Mouse (Mus musculus) fat pad, adult 2 months (tissue): ENCODE measurements around the gene Clptm1l.

Experiments
- DNase-seq: peaks from one replicate; pipeline ENCODE4 v3.0.0-alpha.2; 2011; ENCODE audit warnings: low read depth, low spot score; ENCODE audit errors: extremely low read depth

Clptm1l gene

GRCm38 (mm10) chr13:73603522-73604155 is at the start of gene Clptm1l:
Gene Clptm1l (plus strand): TSS chr13:73604006.
- peak; percentile 36 for DNase-seq

GRCm38 (mm10) chr13:73564201-73564600 is 39.6 kb upstream of the Clptm1l start:
- DNase-seq: no peak

- no peak for DNase-seq
Observed at GRCm38 (mm10) chr13:73575051-73575450, 28.8 kb upstream of the Clptm1l start.

GRCm38 (mm10) chr13:73577277-73577676 is 26.5 kb upstream of the Clptm1l start:
- DNase-seq: no peak

- no peak for DNase-seq
Observed at GRCm38 (mm10) chr13:73591488-73591887, 12.3 kb upstream of the Clptm1l start.

GRCm38 (mm10) chr13:73592546-73592945 is 11.3 kb upstream of the Clptm1l start:
- no peak for DNase-seq

GRCm38 (mm10) chr13:73596276-73596675 is 7.5 kb upstream of the Clptm1l start:
- no peak for DNase-seq

- no peak for DNase-seq
Observed at GRCm38 (mm10) chr13:73600217-73600616, 3.6 kb upstream of the Clptm1l start.

- no peak for DNase-seq
Observed at GRCm38 (mm10) chr13:73603046-73603445, 760 bp upstream of the Clptm1l start.

- no peak for DNase-seq
Observed at GRCm38 (mm10) chr13:73604156-73604957, 551 bp downstream of the Clptm1l start.

GRCm38 (mm10) chr13:73618406-73618805 is 14.6 kb downstream of the Clptm1l start:
- DNase-seq: no peak

GRCm38 (mm10) chr13:73620637-73621036 is 16.8 kb downstream of the Clptm1l start:
- DNase-seq: no peak

GRCm38 (mm10) chr13:73626410-73626744 is 22.6 kb downstream of the Clptm1l start:
- no peak for DNase-seq

GRCm38 (mm10) chr13:73626745-73627549 is 23.1 kb downstream of the Clptm1l start, which contains the start of gene Tert:
Gene Tert (plus strand): TSS chr13:73626911.
- no peak for DNase-seq

GRCm38 (mm10) chr13:73628586-73629113 is 24.8 kb downstream of the Clptm1l start:
- no peak for DNase-seq

GRCm38 (mm10) chr13:73631837-73632236 is 28.0 kb downstream of the Clptm1l start:
- DNase-seq: no peak

GRCm38 (mm10) chr13:73637826-73638225 is 34.0 kb downstream of the Clptm1l start:
- DNase-seq: no peak

GRCm38 (mm10) chr13:73641296-73641695 is 37.5 kb downstream of the Clptm1l start:
- DNase-seq: no peak

- no peak for DNase-seq
Observed at GRCm38 (mm10) chr13:73646397-73647087, 42.7 kb downstream of the Clptm1l start.

GRCm38 (mm10) chr13:73653266-73653665 is 49.5 kb downstream of the Clptm1l start:
- DNase-seq: no peak

GRCm38 (mm10) chr13:73654976-73655375 is 51.2 kb downstream of the Clptm1l start:
- DNase-seq: no peak
